8 mouse cellular contexts compared by ENCODE assay signal in genomic region chr9:59281871-59282682, GRCm38 (mm10). TPM values are rescaled to one million over a fixed set of nuclear protein-coding genes. Genes with fewer than 3 reads are reported as not detected.
DNase-seq lines count a peak whose midpoint lies in the region; ATAC-seq and TF ChIP-seq lines count a peak whose summit lies in the region.

No protein-coding gene starts in this region.

- peak; percentile 62 for TF ChIP-seq CTCF in cortical plate, adult 2 months (IDR thresholded peaks at IDR 0.05; ENCODE audit: extremely low read depth, insufficient read depth, low read length)

- no peak for TF ChIP-seq POLR2A in cortical plate, adult 2 months (IDR thresholded peaks at IDR 0.05; ENCODE audit: extremely low read depth, insufficient read depth, low read length)

- H3K4me1 ChIP-seq in cortical plate, adult 2 months (ENCODE audit: control insufficient read depth, insufficient read depth, low read length) = no peaks in the 10 kb centered on the region

- peak; percentile 56 for DNase-seq in adipocyte (ENCODE audit: low spot score)
- DNase-seq in gastrocnemius, postnatal 14 days = peak; percentile 81
- peak; percentile 87 to 91 for DNase-seq in left cerebral cortex, postnatal 14 days (ENCODE audit: low spot score in 2 of 2)
- DNase-seq in right cerebral cortex, postnatal 14 days = peak; percentile 86
- peak; percentile 81 for DNase-seq in urinary bladder, postnatal 14 days (ENCODE audit: low spot score)

- no peak overlapping the region for H3K27ac ChIP-seq in cortical plate, adult 2 months (ENCODE audit: insufficient read depth, low read length)

- peak; percentile 61 for ATAC-seq in inflammation-experienced regulatory T-cells, adult 6 months
- ATAC-seq in megakaryocyte-erythroid progenitor cell, adult 5-6 weeks (replicated peaks; ENCODE audit: low FRiP score, low TSS enrichment, poor library complexity, severe bottlenecking) = peak; percentile 68

- intact Hi-C loops in gastrocnemius, postnatal 14 days (cut with DNase I; ENCODE audit: low total_unique reads) = loop anchor here (5.0 kb wide), 1 partner anchor 265 kb away; no protein-coding TSS in a partner anchor
- intact Hi-C loops in left cerebral cortex, postnatal 14 days (cut with DNase I) = loop anchor here (2.0 to 5.0 kb wide), 2 partner anchors 269 to 380 kb away; no protein-coding TSS in a partner anchor

- H3K4me3 ChIP-seq in cortical plate, adult 2 months (ENCODE audit: insufficient read depth, low read length) = peak overlapping the region; percentile 1; the same call in 1 of the 2 replicates

RNA-seq across cellular contexts. Expression of gene Adpgk, which starts 9.3 kb away (rescaled TPM):
- 16.3 and 17.2 TPM in 2 replicates for polyA plus RNA-seq in cortical plate, adult 2 months (2012; rRNA removed)
- total RNA-seq in gastrocnemius, postnatal 14 days (2021) = 10 to 100 TPM; 11.4 to 12.8 TPM
- polyA plus RNA-seq in inflammation-experienced regulatory T-cells, adult 6 months (2017; shearing (Covaris generic)) = 10 to 100 TPM in 2 of 3 experiments, 1 to 10 TPM in 1; 2.5 to 14.1 (median 10.8) TPM
- 10 to 100 TPM; 16.0 to 16.1 TPM for total RNA-seq in left cerebral cortex, postnatal 14 days (2021)
- total RNA-seq in megakaryocyte-erythroid progenitor cell, adult 5-6 weeks (2014; fragmentation: Nextera tagmentation) = 44.5 and 53.1 TPM in 2 replicates
- 41.4 and 43.0 TPM in 2 replicates for total RNA-seq in megakaryocyte-erythroid progenitor cell, adult 5-6 weeks (2017)
